Mouse (Mus musculus) forebrain, embryonic 13.5 days (tissue): ENCODE results near the gene Foxf2. TPM values are rescaled to one million over a fixed set of nuclear protein-coding genes. Genes with fewer than 3 reads are reported as not detected.

Experiments used
- ATAC-seq: fragments of 200-750 bp; cut with Nextera tagmentation; 2 replicates; pipeline ENCODE4 v1.8.0; 2017
- H3K27ac ChIP-seq: fragments of 300-500 bp; sonication (generic); 2 replicates; pipeline ENCODE4 v1.5.1; 2015; ENCODE audit warnings: inconsistent platforms, mild to moderate bottlenecking, moderate library complexity
- H3K27me3 ChIP-seq: fragments of 300-500 bp; sonication (generic); 2 replicates; pipeline ENCODE4 v1.6.1; 2015; ENCODE audit warnings: mild to moderate bottlenecking, inconsistent platforms
- H3K36me3 ChIP-seq: fragments of 300-500 bp; sonication (generic); 2 replicates; pipeline ENCODE4 v1.6.1; 2015; ENCODE audit warnings: mild to moderate bottlenecking, inconsistent platforms; ENCODE audit not compliant: poor library complexity, severe bottlenecking
- H3K4me1 ChIP-seq: fragments of 300-500 bp; sonication (generic); 2 replicates; pipeline ENCODE4 v1.6.1; 2015; ENCODE audit warnings: inconsistent platforms
- H3K4me2 ChIP-seq: fragments of 300-500 bp; sonication (generic); 2 replicates; pipeline ENCODE4 v1.6.1; 2015; ENCODE audit warnings: inconsistent platforms, mild to moderate bottlenecking, moderate library complexity
- H3K4me3 ChIP-seq: fragments of 300-500 bp; sonication (generic); 2 replicates; pipeline ENCODE4 v1.5.1; 2015; ENCODE audit warnings: mild to moderate bottlenecking, inconsistent platforms
- H3K9ac ChIP-seq: fragments of 300-500 bp; sonication (generic); 2 replicates; pipeline ENCODE4 v1.6.1; 2015; ENCODE audit warnings: mild to moderate bottlenecking, inconsistent platforms
- H3K9me3 ChIP-seq: fragments of 300-500 bp; sonication (generic); replicated peaks from 2 replicates; pipeline ENCODE4 v1.6.1; 2016; ENCODE audit warnings: inconsistent platforms
- WGBS: fragments of 180-500 bp; shearing (Covaris S2); methylation state at CpG from one replicate; pipeline ENCODE4 v1.1.7; 2015; 5-methylcytosine and 5-hydroxymethylcytosine counted together
- polyA plus RNA-seq: library from polyadenylated mRNA; unstranded; fragments of >200 nt; fragmentation: Nextera tagmentation; extraction: Ambion mirVana; gene quantifications from 2 replicates; pipeline ENCODE4 v1.2.1, GENCODE M21; 2015

Foxf2 gene
- 2.9 and 3.4 TPM in 2 replicates for polyA plus RNA-seq

DNA sequence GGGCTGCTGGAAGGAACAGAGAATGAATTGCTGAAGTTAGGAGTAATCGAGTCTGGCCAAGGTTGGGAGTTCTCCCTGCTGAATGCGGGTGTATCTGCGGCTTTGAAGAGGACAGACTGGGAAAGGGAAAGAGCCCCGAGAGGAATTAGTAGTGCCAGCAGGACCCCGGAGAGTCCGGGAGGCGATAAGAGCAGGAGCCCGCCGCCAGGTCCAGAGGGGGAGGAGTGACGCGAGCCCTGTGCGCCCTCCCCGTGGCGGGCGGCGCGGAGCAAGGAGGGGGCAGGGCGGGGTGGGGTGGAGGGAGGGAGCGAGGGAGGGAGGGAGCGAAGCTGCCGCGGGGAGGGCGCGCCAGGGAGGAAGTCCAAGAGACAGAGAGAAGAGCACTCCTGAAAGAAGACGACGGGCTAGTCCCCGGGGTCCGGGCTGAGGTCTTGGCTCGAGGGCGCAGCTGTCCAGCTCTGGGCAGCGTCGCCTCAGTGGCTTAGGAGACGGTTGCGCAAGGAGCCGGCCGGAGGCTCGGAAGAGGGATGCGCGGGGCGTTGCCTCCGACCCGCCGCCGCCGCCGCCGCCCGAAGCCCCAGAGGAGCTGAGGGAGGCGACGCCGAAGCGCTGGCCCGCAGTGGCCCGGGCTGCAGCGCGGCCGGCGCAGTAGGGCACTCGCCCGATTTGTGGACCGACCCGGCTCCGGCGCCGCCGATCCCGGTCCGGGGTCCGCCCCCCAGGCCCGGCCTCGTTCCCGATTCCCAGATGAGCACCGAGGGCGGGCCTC is at the start of gene Foxf2:
Gene Foxf2 (plus strand): TSS at position 484 of the 769 bp plus-strand sequence.
- no peak within 1 kb of the TSS for H3K27ac ChIP-seq
- peak within 1 kb of the TSS; percentile 55 for H3K9ac ChIP-seq
- WGBS, result under 1% methylated on average over 53 of the region's 74 CpGs

DNA sequence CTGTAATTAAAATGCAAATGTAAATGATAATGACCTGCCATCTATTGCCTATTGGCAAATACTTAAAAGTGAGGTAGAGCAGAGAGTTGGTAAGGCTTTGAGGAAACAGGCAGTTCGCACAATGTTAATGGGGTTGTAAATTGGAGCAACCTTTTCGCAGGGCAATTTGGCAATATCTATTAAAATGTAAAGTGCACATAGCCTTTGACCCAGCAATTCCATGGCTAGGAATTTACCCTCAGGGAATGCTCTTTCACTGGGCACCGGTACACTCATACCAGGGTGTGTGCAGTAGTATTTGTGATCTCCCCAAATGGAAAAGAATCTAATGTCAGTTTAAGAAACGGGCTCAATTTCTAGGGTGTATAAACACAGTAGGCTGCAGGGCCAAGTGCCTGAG is 48.9 kb upstream of the Foxf2 start:
- no peak overlapping the region for H3K4me2 ChIP-seq
- 68% methylated on average over 4 of the region's 4 CpGs for WGBS
- H3K4me1 ChIP-seq, result peaks cover 10% of the 10 kb centered on the region; the same call in 1 of the 2 replicates
- H3K9ac ChIP-seq, result no peak overlapping the region
- no peak for ATAC-seq
- no peaks in the 10 kb centered on the region for H3K36me3 ChIP-seq
- no peak overlapping the region for H3K4me3 ChIP-seq
- no peaks in the 10 kb centered on the region for H3K27me3 ChIP-seq
- H3K27ac ChIP-seq, result no peak overlapping the region
- H3K9me3 ChIP-seq, result no peaks in the 10 kb centered on the region

More for the DNA sequence above, at the start of gene Foxf2:
- H3K4me3 ChIP-seq, result peak within 1 kb of the TSS; percentile 44
- H3K36me3 ChIP-seq, result no peaks in the 10 kb centered on the region
- H3K9me3 ChIP-seq, result no peaks in the 10 kb centered on the region
- peak within 1 kb of the TSS; percentile 76 for H3K4me2 ChIP-seq
- peaks cover 99% of the 10 kb centered on the region for H3K27me3 ChIP-seq
- ATAC-seq, result peak; percentile 31
- peaks cover 35% of the 10 kb centered on the region for H3K4me1 ChIP-seq

DNA sequence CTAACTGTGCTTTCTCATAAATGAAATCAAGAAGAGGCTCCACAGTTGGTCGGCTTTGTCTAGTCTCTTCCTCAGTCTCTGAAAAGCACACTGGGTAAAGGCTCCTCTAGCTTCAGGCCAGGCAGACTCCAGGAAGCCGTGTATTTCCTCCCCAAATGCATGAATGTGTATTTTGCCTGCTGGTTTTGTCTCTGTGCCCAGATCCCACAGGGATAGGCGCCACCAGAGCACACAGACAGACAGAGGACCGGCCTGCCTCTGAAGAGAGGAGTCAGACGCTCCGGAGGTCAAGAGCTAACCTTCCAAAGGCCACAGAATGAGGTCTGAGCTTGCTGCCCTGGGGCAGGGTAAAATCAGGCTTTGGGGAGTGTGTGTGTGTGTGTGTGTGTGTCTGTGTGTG is 48.0 kb upstream of the Foxf2 start:
- Histone ChIP-seq H3K9me3 (no peaks in the 10 kb centered on the region), H3K4me2 (no peak overlapping the region), H3K9ac (no peak overlapping the region), H3K27me3 (no peaks in the 10 kb centered on the region), H3K27ac (no peak overlapping the region), H3K4me3 (no peak overlapping the region), H3K4me1 (peaks cover 10% of the 10 kb centered on the region; the same call in 1 of the 2 replicates), H3K36me3 (no peaks in the 10 kb centered on the region)
- WGBS, result 36% methylated on average over 6 of the region's 6 CpGs
- ATAC-seq, result 0 out of 2 replicates have a peak, but pooled peaks have one; percentile 16

DNA sequence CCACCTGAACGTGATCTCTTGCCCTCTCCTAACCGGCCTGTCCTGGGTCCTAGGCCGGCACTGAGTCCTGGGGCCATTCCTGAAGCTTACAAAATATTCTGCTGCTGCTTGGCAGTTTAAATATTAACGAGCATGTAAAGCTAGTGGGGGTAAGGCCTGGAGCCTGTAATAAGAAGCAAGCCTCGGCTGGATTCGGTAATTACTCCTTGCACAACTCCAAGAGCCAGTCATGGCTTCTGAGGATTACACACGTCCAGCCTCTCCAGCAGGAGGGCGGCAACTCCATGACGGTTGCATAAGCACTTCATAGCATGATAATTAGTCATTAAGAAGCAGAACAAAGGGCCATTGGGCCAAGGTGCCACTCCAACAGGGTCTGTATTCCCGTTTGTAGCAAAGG is 47.2 kb upstream of the Foxf2 start:
- Histone ChIP-seq H3K27ac (no peak overlapping the region), H3K9me3 (no peaks in the 10 kb centered on the region), H3K9ac (no peak overlapping the region), H3K36me3 (no peaks in the 10 kb centered on the region), H3K4me3 (no peak overlapping the region), H3K4me1 (peaks cover 10% of the 10 kb centered on the region; the same call in 1 of the 2 replicates), H3K4me2 (no peak overlapping the region), H3K27me3 (no peaks in the 10 kb centered on the region)
- peak; percentile 41; the same call in 1 of the 2 replicates for ATAC-seq
- WGBS, result 24% methylated on average over 10 of the region's 10 CpGs

DNA sequence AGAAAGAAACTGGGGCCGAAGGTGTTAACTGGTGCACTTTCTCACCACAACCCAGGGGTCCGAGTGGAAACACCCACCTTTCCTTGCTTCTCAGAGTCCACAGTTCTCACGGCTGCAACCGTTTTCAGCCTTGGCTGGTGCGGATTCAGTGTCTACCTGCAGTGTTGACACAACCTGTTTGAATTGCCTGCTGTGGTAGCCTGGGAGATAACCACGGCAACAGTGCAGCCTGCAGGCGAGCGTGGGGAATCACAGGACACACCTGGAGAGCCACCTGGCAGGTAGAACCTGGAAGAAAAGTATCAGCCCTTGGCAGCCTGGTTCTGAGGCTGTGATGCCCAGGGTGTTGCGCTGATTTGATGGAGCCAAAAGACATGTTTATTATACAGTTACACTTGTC is 45.8 kb upstream of the Foxf2 start:
- Histone ChIP-seq H3K27me3 (no peaks in the 10 kb centered on the region), H3K27ac (no peak overlapping the region)
- WGBS, result 66% methylated on average over 9 of the region's 9 CpGs

DNA sequence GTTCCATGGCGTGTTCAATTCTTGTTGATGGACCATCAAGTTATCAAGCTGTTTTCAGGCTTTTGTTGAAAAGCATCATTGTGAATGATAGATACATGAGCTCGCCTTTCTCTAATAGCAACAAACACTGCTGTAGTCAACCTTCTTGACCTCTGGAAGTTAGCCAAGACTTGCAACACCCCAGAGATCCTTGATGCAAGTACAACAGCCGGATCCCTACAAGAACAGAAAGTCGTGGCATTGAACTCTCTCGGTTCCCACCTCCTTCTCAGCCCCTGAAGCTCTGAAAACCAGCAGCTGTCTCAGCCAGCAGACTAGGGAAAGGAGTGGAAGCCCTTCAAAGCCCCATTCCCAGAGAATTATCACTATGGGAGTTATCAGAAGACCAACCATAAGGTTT is 38.3 kb upstream of the Foxf2 start:
- no peak overlapping the region for H3K4me2 ChIP-seq
- WGBS, result 82% methylated on average over 5 of the region's 5 CpGs
- no peak overlapping the region for H3K4me3 ChIP-seq

More for the DNA sequence above, 45.8 kb upstream of the Foxf2 start:
- H3K4me2 ChIP-seq, result no peak overlapping the region
- no peak overlapping the region for H3K4me3 ChIP-seq
- no peaks in the 10 kb centered on the region for H3K36me3 ChIP-seq
- ATAC-seq, result no peak
- no peaks in the 10 kb centered on the region for H3K9me3 ChIP-seq
- no peak overlapping the region for H3K9ac ChIP-seq
- H3K4me1 ChIP-seq, result peaks cover 10% of the 10 kb centered on the region; the same call in 1 of the 2 replicates

DNA sequence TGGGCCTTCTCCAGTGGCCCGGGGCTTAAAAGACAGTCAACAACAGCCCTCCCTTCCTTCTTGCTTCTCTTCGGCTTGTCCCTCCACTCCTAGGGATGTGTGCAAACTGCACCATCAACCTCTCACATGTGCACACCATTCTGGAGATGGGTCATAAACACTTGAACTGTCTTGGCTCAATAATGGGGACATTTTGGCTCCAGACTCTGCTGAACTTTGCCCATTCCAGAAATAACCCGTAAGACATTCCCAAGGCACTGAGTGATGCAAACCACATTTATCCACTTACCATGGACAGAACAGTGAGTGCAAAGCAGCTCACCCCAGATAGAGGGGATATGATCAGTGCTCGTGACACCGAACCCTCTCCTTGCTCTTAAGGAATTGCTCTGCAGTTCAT is 26.0 kb upstream of the Foxf2 start:
- H3K9ac ChIP-seq, result no peak overlapping the region
- ATAC-seq, result no peak
- 84% methylated on average over 5 of the region's 5 CpGs for WGBS
- H3K36me3 ChIP-seq, result no peaks in the 10 kb centered on the region
- no peak overlapping the region for H3K27ac ChIP-seq
- no peaks in the 10 kb centered on the region for H3K4me1 ChIP-seq
- no peaks in the 10 kb centered on the region for H3K9me3 ChIP-seq
- no peaks in the 10 kb centered on the region for H3K27me3 ChIP-seq
- H3K4me2 ChIP-seq, result no peak overlapping the region
- H3K4me3 ChIP-seq, result no peak overlapping the region

More for the DNA sequence above, 38.3 kb upstream of the Foxf2 start:
- Histone ChIP-seq H3K36me3 (no peaks in the 10 kb centered on the region), H3K27ac (no peak overlapping the region), H3K4me1 (no peaks in the 10 kb centered on the region), H3K9ac (no peak overlapping the region), H3K27me3 (no peaks in the 10 kb centered on the region), H3K9me3 (no peaks in the 10 kb centered on the region)
- no peak for ATAC-seq

DNA sequence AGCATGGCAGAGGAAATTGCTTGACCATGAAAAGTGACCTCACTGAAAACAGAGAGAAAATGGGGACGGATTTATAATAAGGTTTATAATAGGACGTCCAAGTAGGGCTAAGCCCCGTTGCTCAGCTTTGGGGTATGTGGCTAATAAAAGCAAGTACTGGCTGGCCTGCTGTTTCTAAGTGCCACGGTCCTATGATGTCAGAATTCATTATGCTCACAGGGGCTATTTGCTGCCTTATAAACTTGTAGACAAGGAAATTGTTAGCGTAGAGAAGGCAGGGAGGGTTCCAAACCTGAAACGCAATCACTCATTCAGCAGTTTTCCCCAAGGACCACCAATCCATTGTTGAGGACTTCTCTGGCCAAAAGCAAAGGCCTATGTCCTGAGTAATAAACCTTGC is 21.7 kb upstream of the Foxf2 start:
- Histone ChIP-seq H3K4me3 (no peak overlapping the region), H3K9ac (no peak overlapping the region), H3K27ac (no peak overlapping the region), H3K4me2 (no peak overlapping the region), H3K4me1 (no peaks in the 10 kb centered on the region), H3K36me3 (no peaks in the 10 kb centered on the region), H3K9me3 (no peaks in the 10 kb centered on the region), H3K27me3 (no peaks in the 10 kb centered on the region)
- WGBS, result 45% methylated on average over 6 of the region's 6 CpGs
- no peak for ATAC-seq

DNA sequence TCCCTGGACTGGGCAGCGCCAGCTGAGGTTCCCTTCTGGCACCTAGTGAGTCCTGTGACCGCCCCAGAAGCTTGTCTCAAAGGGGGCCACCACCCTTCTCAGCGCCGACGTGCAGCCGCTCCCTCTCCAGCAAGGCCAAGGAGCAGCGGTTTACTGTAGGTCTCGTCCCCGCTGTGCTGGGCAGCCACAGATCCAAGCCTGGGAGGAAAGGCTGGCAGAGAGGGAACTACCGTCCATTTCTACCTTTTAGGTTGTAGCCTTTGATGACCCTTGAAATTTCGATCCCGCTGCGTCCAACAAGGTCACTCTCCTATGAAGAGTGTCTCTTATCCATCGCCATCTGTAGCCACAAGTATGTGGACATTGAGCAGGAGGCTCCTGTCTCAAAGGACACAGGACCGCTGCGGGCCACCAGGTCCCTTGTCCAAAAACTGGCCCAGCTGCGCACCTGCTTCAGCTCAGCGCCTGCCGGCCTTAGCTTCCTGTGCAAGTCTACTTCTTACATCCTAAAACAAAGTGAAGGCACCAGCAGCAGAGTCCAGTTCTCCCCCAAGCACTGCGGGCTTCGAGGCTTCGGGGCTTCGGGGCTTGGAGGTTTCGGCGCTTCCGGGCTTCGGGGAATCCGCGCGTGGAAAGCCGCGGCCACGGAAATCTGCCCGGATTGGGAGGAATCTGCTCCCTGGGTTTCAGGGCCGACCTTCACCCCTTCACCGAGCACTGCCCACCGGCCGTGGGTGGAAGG is 10.7 kb upstream of the Foxf2 start:
- Histone ChIP-seq H3K9ac (no peak overlapping the region), H3K27me3 (peaks cover 95% of the 10 kb centered on the region), H3K4me3 (no peak overlapping the region), H3K4me1 (peaks cover 8% of the 10 kb centered on the region), H3K9me3 (no peaks in the 10 kb centered on the region), H3K27ac (no peak overlapping the region), H3K4me2 (no peak overlapping the region), H3K36me3 (no peaks in the 10 kb centered on the region)
- WGBS, result 2% methylated on average over 38 of the region's 38 CpGs
- ATAC-seq, result no peak

DNA sequence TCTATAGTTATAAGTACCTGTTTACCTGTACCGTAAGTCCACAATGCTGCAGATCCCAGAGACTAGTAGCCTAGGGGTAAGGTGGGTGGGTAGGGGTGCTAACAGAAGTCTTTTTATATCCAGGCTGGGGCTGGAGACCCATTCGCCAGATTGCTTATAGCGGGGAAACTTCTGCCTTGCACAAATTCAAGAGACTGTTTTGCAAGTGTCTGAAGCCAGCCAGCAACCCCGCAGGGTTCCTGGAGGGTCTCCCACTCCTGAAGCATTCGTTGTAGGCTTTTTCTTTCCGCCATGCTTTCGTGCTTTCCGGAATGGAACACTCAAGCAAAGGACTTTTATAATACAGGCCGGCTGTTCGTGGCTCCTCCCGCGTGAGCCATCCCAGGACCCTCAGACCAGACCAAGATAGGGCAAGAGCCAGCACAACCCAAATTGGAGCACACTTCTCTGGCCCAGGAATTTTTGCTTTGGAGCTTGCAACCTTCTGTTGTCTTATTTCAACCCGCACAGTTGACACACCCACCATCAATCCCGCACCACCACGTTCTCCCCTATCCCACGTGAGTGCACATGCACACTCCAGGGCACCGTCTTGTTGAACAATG is 10.0 kb upstream of the Foxf2 start:
- no peak overlapping the region for H3K4me2 ChIP-seq
- H3K4me1 ChIP-seq, result peaks cover 8% of the 10 kb centered on the region
- H3K4me3 ChIP-seq, result no peak overlapping the region
- no peak overlapping the region for H3K27ac ChIP-seq
- H3K27me3 ChIP-seq, result peaks cover 95% of the 10 kb centered on the region
- H3K36me3 ChIP-seq, result no peaks in the 10 kb centered on the region
- no peaks in the 10 kb centered on the region for H3K9me3 ChIP-seq
- 3% methylated on average over 17 of the region's 17 CpGs for WGBS
- no peak for ATAC-seq
- H3K9ac ChIP-seq, result no peak overlapping the region

DNA sequence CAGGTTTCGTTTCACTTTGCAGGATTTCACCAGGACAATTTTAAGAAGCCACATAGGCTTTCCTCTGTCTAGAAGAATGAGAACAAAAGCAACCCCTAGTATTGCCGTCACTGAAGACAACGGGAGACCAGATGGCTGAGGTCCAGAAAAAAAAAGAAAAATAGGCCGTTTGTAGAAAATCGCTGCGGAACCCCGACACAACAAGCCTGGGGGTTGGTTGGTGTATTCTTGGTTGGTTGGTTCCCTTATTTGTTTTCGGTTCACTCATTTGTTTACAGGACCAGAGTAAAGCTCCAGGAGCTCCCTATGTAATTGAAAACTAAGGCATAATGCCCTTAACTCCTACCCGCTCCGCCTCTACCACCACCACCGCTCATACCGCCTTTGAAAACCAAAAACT is 7.6 kb upstream of the Foxf2 start:
- Histone ChIP-seq H3K9ac (no peak overlapping the region; the same call in 1 of the 2 replicates), H3K27me3 (peaks cover 98% of the 10 kb centered on the region), H3K4me3 (peak overlapping the region; percentile 32), H3K9me3 (no peaks in the 10 kb centered on the region), H3K4me2 (peak overlapping the region; percentile 56), H3K4me1 (peaks cover 8% of the 10 kb centered on the region), H3K36me3 (no peaks in the 10 kb centered on the region), H3K27ac (no peak overlapping the region)
- peak; percentile 16; the same call in 1 of the 2 replicates for ATAC-seq
- WGBS, result 0% methylated on average over 12 of the region's 12 CpGs

DNA sequence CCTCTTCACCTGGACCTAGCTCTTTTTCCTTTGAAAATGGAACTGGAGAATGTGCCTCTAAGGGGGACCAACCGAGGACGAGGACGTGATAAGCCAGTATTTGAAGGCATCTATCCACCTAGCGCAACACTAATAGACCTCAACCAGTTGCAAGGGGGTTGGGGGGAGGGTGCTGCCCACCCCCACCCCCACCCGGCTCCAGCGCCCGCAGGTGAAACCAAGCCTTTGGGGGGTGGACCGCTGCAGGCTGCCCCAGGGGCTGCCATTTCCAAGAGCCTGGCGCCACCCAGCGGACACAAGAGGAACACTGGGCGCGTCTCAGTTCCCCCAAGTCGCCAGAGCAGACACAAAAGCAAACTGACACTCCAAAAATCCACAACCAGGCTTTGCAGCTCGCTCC is 7.2 kb upstream of the Foxf2 start:
- Histone ChIP-seq H3K4me2 (peak overlapping the region; percentile 56), H3K4me1 (peaks cover 8% of the 10 kb centered on the region), H3K27ac (no peak overlapping the region), H3K9ac (no peak overlapping the region), H3K27me3 (peaks cover 98% of the 10 kb centered on the region), H3K36me3 (no peaks in the 10 kb centered on the region), H3K9me3 (no peaks in the 10 kb centered on the region), H3K4me3 (peak overlapping the region; percentile 32)
- peak; percentile 75 for ATAC-seq
- 1% methylated on average over 14 of the region's 14 CpGs for WGBS
